Mouse (Mus musculus): ENCODE data around the gene Med26.

DNA sequence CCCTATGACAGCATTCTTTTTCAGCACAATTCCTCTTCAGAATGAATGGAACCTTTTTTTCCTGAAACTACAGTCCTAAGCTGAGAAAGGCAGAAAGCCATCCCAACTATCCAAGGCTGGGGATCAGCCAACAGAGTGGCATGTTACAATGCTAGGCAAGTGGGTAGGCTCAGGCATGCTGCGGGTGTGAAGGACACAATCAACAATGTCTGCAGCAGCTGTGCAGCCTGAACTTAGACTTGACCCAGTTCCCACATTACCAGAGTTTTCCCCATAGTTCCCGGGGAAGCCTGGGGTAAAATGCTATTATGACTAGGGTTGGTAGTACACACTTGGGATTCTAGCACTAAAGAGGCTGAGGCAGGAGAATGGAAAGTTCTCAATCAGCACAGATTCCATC, 17.9 kb upstream of the Med26 start:
- TF ChIP-seq CTCF (IDR thresholded peaks at IDR 0.05; ENCODE audit: extremely low read depth, insufficient read depth, low read length) (no peak), POLR2A (IDR thresholded peaks at IDR 0.05; ENCODE audit: extremely low read depth, insufficient read depth, low read length) (no peak)

All from cortical plate, adult 2 months (tissue).